Mouse (Mus musculus): Measurements from ENCODE around the gene Ism2.
"Not testable (repeated sequence)": the region's sequence is repeated elsewhere in the genome, so short reads cannot be mapped to it uniquely, and the experiment has no call there.

Gene Ism2

DNA sequence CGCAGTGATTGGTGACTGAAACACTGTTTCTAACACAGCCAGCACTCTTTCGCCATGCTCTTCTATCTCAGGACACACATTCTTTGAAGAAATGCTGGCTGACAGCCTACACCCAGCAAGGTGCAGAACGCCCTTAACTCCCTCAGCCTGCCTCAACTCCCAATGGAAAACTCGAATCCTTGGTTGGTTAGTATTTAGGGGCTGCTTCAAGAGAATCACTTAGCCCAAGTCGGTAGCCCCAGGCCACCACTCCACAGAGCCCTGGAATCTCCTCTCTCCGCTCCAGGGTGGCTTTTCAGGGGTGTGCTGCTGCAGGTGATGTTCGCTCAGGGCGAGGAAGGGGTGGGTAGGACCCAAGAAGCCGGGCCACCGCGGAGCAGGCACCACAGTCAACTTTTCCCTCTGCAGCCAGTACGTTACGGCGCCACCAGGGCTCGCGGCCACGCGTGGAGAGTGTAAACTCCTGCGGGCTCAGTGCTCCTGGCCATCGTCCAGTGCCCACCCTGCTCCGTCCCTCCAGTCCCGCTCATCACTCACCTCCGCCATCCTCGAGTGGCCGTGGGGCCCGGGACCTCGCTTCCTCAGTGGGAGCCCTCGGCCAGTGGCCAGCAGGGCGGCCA, 358 bp downstream of the Ism2 start:
- in situ Hi-C loops (cut with MboI; ENCODE audit: unreplicated experiment in 2 of 2): no loop called here

DNA sequence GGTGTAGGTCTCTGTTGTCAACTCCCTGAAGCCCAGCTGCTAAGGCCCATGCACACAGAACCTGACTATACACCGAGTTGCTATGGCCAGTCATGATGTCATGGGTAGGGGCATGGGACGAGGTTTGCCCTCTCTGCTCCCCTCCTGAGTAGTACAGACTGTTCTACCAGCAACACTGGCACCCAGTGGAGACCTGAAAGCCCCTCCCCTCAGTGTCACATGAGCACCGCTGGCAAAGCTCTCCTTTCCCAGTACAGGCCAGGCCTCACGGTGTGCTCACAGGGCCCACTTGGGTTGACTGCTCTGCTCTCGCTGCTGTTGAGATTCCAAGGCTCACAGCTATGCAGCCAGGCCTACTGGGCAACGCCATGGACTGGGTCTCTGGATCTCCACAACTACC, 5.6 kb downstream of the Ism2 start:
- in situ Hi-C loops (cut with MboI; ENCODE audit: unreplicated experiment in 2 of 2): no loop called here

DNA sequence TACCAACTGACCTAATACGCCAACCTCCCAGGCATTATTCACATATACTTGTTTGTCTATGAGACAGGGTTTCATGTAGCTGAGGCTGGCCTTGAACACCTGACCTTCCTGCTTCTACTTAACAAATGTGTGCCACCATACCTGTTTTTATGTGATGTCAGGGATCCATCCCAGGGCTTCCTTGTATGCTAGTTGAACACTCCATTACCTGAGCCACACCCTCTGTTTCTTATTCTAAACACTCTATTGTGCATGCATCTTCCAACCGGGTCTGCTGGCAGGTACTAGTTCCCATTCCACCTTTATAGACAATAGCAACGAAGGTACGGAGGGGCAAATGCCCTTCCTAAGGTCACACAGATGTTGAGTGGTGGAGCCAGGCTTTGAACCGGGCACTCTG, 10.4 kb downstream of the Ism2 start:
- in situ Hi-C loops (cut with MboI; ENCODE audit: unreplicated experiment in 2 of 2): no loop called here

DNA sequence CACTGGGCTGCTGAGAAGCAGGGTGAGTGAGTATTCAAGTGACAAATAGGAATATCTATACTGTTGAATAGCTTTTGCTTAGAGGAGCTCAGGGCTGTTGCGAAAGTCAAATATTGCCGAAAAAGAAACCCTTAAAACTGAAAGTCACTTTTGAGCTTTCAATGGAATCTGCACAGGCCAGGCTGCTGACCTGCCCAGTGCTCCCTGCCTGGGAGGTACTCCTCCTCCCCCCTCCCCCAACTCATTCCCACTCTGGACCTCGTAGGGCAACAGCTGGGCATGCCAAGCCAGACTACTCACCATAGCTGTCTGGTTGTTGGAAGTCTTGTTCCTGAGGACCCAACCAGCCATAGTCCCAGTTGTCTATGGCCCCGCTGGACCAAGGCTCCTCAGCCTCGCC, 14.8 kb downstream of the Ism2 start:
- in situ Hi-C loops (cut with MboI; ENCODE audit: unreplicated experiment in 2 of 2): no loop called here

DNA sequence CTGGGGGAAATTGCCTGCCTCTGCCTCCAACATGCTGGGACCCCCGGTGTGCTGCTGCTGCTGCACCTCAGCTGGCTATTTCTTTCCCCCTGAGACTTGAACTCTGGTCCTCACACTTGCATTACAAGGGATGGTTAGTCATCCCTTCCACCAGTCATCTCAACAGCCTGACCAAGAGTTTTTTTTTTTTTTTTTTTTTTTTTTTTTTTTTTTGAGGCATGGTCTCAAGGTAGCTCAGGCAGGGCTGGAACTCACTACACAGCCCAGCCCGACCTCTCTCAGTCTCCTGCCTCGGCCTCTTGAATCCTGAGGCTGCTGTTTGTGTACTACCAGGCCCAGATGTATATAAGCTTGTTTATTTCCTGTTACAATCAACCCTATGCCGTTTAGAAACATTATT, 15.2 kb downstream of the Ism2 start:
- in situ Hi-C loops (cut with MboI; ENCODE audit: unreplicated experiment in 2 of 2): no loop called here

DNA sequence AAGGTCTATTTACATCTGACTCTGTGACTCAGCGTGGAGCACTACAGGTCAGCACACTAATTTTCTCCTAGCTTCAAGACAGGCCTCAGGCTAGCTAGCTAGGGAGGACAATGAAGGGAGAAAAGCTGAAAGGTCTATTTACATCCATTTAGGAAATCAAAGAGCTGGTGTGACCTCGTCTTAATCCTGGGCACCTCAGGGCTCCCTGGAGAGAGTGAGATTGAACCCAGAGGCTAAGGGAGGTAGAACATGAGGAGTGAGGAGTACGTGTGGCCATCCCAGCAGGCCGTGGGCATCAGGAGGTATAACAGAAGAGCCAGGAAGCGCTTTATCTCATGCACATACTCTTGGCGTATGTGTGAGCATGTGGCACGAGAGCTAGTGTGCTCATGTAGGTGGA, 15.8 kb downstream of the Ism2 start:
- in situ Hi-C loops (cut with MboI; ENCODE audit: unreplicated experiment in 2 of 2): no loop called here

DNA sequence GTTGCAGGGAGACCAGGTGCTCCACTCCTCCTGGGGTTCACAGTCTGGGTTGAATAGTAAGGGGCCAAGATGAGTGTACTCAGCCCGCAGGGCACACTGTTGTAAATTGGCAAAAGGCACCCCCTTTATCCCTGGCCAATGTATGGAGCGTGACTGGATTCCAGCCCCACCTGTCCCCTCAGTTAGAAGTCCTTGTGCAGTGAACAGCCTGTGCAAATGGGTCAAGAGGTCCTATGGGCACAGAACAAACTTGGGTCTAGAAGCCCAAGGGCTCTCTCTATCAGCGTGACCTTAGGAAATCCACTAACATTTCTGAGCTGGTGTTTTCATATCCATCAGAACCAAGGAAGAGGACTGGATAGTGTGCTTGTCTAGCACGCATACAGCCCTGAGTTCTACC, 16.8 kb downstream of the Ism2 start:
- in situ Hi-C loops (cut with MboI; ENCODE audit: unreplicated experiment in 2 of 2): no loop called here

DNA sequence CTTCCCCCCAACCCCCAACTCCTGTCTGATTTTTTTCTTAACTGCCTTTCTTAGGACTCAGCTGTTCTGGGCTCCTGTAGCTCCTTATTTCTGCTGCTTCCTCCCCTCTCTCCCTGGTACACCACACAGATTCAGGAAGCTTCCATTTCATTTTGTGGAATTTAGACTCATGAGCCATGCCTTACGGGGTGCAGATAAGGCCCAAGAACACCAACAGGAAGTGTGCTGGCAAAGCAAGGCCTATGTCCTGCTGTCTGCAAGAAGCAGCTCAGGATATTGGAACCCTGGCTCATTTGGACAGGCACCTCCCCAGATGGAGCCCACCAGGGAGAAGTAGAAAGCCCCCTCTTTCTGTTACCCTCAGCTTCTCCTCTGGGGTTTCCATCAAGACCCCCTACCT, 17.7 kb downstream of the Ism2 start:
- in situ Hi-C loops (cut with MboI; ENCODE audit: unreplicated experiment in 2 of 2): no loop called here

DNA sequence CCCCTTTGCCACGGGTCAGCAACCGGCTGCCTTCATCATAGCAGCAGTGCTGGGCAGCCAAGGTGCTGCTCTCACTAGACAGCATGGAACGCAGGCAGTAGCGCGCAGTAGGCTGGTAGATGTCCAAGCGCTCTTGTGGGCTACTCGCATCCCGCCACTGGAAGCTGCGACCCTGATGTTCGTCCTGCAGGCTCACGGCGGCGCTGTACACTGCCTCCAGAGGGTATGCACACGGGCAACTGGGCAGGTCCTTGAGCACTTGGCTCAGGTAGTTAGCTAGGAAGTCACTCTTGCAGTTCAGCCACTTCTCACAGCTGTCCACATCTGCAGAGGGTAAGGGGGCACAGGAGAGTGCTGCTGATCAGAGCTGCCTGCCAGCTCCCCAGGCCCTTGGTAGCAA, 19.6 kb downstream of the Ism2 start:
- in situ Hi-C loops (cut with MboI; ENCODE audit: unreplicated experiment in 2 of 2): no loop called here

DNA sequence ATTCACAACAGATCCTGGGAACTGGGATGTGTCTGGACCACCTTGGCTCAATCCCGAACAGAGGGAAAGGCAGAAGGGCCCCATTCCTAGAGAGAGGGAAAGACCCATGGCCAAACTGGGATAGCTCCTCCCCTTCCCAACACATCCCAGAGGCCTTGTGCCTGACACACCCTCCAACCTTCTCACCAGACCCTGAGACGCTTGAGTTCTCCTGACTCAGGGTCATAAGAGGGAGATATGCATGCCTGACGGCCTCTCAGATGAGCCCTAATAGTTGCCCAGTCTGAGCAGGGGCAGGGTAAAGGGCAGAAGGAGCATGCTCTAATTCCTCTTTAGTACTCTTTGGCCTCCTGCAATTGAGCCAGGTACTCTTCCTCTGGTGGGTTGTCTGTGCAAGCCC, 20.2 kb downstream of the Ism2 start:
- in situ Hi-C loops (cut with MboI; ENCODE audit: unreplicated experiment in 2 of 2): no loop called here

DNA sequence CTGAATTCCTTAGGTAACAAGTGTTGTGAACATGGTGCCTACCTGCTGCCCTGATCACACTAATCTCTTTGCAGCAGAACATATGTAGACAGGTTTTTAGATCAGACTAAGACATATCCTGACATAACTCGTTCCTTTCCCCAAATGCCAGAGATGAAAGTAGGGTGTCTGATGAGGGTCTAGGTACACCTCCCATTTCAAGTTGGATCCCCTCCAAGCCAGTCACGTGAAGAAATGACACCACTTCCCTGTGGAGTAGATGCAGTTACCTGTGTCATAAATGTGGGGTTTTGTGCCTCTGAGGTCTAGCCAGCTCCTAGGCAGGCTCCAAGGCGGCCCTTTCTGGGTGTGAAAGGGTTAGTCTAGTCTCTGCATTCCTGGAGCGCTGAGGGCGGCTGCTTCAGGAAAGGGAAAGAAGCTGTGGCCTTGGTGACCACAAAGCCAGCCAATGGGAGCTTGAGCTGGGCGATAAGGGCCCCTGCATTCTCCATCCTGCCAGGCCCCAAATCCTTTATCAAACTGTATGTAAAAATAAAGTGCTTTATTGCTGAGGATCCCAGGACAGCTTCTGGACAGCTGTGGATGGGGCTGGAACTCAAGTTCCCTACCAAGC, 21.3 kb downstream of the Ism2 start:
- in situ Hi-C loops (cut with MboI; ENCODE audit: unreplicated experiment in 2 of 2): no loop called here

DNA sequence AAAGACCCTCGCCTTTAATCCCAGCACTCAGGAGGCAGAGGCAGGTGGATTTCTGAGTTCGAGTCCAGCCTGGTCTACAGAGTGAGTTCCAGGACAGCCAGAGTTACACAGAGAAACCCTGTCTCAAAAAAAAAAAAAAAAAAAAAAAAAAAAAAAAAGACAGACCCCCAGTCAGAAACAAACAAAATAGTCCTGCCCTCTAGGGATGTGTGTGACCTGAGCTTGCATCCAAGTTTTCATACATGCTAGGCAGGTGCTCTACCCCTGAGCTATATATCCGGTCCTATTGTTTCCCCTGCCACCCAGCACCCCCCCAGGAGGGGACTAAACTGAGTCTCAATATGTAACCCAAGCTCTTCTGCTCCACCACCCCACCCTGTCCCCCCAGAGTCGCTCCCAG, 22.3 kb downstream of the Ism2 start:
- in situ Hi-C loops (cut with MboI; ENCODE audit: unreplicated experiment in 2 of 2): not testable (repeated sequence)

DNA sequence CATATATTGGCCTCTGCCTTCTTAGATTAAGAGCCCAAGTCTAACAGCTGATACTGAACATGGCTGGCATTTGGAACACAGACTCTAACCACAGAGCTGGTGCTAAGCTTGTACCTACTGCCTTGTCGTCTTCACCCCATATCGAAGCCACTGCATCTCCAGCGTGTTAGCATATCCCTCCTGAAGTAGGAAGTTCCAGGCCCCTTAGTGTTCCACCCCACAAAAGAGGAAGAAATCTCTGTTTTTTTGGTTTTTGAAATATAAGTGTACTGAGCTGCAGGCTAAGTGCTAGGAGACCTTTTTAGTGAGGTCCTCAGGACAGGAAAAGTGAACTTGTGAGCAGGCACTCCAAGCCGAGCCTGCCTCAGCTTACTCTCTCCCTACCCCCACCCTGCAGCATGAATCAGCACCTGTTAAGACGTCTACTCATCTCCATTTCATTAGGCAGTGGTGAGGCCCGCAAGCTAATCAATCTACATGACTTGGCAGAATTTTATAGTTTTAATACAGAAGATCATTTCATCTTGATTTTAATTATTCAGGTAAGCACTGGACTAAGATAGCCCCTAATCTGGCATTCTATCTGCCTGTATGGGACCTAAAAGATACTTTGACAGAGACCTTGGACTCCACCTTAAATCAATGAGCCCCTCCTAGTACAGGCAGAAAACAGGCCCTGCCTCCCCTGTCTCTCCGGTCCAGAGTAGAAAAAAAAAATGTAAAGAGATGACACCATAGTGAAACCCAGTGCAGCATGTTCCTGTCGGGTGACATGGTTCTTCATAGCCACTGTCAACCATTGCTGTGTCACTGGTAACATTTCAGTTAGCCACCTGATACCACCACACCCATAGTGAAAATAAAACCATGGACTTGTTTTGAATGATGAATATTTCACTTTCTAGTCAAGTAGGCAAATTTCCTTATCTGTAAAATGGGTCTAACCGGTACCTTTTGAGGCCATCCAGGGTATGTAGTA, 24.4 kb downstream of the Ism2 start:
- in situ Hi-C loops (cut with MboI; ENCODE audit: unreplicated experiment in 2 of 2): no loop called here

DNA sequence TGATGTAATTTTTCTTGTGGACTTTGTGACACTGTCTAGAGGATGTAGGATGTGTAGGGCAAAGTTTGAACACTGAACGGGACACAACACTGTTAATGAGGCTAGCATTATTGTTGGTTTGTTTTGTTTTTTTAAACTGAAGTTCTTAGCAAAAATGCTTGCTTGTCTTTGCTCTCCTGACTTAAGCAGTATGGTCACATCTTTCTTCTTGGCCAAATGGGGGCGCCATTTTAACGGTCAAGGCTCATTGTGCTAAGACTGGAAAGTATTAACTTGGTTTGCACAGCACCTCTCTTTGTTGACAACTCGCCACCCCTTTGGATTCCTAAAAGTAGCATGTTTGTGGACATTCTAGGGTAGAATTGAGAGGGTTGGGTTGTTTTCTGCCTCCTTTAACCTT, 31.8 kb downstream of the Ism2 start:
- in situ Hi-C loops (cut with MboI; ENCODE audit: unreplicated experiment in 2 of 2): loop anchor here in 1 of 2 experiments (5.0 kb wide), 1 partner anchor 120 kb away; the partner anchor contains the start of genes Gstz1 and Pomt2

DNA sequence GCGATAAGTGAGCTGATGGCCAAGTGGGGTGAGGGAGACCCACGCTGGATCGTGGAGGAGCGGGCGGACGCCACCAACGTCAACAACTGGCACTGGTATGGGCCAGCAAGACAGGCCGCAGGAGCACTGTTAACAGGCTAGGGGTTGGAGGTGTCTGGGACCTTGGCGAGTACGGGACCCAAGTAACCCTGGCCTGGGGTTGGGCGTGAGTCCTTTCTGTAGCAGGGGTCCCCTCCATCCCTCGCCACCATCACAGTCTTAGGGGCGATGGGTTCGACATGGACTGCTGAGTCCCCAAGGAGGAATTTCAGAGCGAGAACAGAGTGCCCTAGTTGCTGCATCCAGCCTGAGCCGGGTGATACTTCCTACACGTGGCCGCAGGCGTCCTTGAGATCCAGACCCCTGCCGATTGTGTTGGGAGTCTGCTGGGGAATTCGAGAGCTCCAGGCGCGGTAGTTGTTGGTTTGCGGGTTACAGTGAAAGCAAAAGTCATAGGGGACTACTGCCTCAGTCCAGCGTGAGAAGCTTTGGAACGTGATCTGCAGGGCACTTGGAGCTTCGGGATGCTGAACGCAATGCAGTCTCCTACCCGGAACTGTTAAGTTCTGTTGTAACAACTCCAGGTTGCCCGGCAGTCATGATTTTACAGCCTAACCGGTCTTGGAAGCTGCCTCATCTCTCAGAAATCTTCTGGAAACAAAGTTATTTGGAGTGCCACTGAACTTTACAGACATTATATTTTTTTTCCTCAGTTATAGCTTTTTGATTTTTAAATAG, 32.5 kb downstream of the Ism2 start:
- in situ Hi-C loops (cut with MboI; ENCODE audit: unreplicated experiment in 2 of 2): loop anchor here in 1 of 2 experiments (5.0 kb wide), 1 partner anchor 120 kb away; the partner anchor contains the start of genes Gstz1 and Pomt2

DNA sequence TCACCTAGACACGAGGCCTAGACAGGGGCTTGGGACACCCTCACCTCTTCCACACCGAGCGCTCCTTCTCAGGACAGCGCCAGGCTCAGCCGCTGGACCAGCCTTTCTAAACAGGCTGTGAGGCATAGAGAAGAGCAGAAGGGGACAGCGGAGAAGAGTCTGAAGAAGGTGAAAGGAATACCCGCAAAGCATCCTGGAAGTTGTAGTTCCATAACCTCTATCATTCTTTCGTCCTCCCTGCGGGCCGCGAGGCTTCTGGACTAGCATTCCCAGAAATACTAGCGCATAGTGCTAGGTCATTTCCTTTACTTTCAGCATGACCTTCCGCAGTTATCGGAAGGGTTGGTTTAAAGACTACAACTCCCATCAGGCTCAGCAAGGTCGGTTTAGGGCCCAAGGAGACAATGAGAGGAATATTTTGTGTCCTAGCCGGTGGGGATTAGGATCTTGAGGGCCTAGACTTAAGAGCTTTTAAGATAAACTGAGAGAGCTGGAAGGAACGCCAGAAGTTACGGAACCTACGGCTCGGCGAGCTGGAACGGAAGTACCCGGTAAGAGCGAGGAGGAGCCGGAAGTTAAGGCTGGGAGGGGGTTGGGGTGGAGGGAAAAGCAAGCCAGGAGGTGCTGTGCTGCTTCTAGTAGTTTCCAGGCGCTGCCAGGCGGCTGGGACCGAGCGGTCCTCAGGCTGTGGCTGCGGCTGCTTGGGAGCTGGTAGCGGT, 33.2 kb downstream of the Ism2 start, which contains the start of the genes Vipas39 and Ahsa1:
Vipas39 (minus strand) TSS at position 149 of the 719 bp plus-strand sequence.
Ahsa1 (plus strand) TSS at position 372 of the 719 bp plus-strand sequence.
- in situ Hi-C loops (cut with MboI; ENCODE audit: unreplicated experiment in 2 of 2): loop anchor here in 1 of 2 experiments (5.0 kb wide), 1 partner anchor 119 kb away; the partner anchor contains the start of genes Gstz1 and Pomt2

DNA sequence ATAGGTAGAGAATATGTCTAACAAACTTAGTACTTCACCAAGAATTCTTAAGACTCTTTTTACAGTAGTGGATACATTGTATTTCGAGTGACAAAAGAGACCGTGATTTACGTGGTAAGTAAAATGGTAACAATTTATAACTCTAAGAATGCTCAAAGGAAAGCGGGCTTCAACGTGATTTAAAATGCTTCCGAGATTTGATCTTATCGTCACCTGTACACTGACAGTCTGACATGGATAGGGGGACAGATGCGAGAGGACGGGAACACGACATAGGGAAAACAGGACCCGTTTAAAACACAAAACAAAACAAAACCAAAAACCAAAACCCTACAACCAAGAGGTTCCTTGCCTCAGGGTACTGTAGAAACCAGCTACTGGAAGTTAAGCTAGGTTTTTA, 34.1 kb downstream of the Ism2 start:
- in situ Hi-C loops (cut with MboI; ENCODE audit: unreplicated experiment in 2 of 2): loop anchor here in 1 of 2 experiments (5.0 kb wide), 1 partner anchor 118 kb away; the partner anchor contains the start of genes Gstz1 and Pomt2

DNA sequence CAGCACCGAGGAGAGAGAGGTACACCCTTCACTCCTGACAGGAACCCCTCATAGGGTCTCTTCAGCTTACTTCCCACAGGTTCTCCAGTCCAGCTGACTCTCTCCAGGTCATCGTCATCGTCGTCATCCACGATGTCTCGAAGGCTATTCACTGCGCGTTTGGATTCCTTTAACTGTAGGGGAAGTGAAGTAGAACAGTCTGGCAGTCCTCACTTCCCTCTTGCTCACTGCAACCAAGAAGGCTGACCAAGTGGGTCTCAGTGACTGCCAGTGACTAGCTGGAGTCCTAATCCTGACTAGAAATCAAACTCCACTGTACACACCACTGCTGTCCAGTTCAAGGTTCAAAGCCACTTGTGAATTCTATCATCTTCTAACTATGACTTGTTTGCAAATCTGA, 38.9 kb downstream of the Ism2 start:
- in situ Hi-C loops (cut with MboI; ENCODE audit: unreplicated experiment in 2 of 2): loop anchor here in 1 of 2 experiments (5.0 kb wide), 1 partner anchor 113 kb away; the partner anchor contains the start of genes Gstz1 and Pomt2

DNA sequence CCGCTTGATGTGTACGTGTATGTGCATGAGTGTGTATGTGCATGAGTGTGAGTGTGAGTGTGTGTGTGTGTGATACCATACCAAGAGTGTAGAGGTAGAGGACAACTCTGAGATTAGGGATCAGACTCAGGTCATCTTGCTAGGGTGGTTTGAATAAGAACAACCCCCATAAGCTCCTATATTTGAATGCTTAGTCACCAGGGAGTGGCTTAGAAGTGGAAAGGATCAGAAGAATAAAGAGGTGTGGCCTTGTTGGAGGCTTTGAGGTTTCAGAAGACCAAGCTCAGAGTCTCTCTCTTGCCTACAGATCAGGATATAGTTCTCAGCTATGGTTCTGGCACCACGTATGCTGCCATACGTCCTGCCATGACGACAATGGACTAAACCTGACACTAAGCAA, 42.9 kb downstream of the Ism2 start:
- in situ Hi-C loops (cut with MboI; ENCODE audit: unreplicated experiment in 2 of 2): no loop called here

DNA sequence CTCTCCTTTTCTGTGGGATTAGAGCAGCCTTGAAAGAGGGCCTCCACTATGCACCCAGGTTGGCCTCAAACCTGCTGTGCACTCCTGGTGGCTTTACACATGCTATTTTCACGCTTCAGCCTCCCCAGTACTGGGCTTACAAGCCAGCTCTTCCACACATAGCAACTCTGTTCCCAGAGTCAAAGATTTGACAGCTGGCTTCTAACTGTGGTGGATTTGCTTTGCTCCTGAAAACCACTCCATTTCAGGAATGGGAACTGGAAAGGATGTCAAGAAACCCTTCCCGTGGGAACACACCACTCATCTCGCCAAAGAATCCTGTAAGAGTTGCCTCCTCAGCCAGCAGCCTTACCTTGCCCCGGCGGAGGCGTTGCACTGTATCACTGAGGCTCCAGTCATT, 45.6 kb downstream of the Ism2 start:
- in situ Hi-C loops (cut with MboI; ENCODE audit: unreplicated experiment in 2 of 2): no loop called here
